Mouse (Mus musculus) adrenal gland, postnatal 36 days (tissue): ENCODE measurements around the gene Prdx1. TPM values are rescaled to one million over a fixed set of nuclear protein-coding genes. Genes with fewer than 3 reads are reported as not detected.
"Not testable (repeated sequence)": the region's sequence is repeated elsewhere in the genome, so short reads cannot be mapped to it uniquely, and the experiment has no call there.

ENCODE experiments used
- DNase-seq, 2 experiments: peaks; one replicate each; pipeline ENCODE4 v3.0.0; 2021; ENCODE audit warnings: mixed read lengths in 1 of 2
- long read RNA-seq, 2 experiments: library from polyadenylated mRNA; stranded (forward); transcript quantifications; one replicate each; pipeline ENCODE4 v2.0.0; 2021; ENCODE audit warnings: borderline sequencing depth in 2 of 2
- total RNA-seq, 2 experiments: library from RNA; stranded (reverse); gene quantifications; 2 replicates each; pipeline ENCODE4 v1.2.3; 2021

The Prdx1 gene
- total RNA-seq: 100 to 1,000 TPM; 682 to 824 TPM
- long read RNA-seq, experiment 1, transcript Prdx1-204 (6 exons, 2,294 nt): major isoform, 1,801 of 1,904 reads
- long read RNA-seq, experiment 1, transcript Prdx1-201 (5 exons, 636 nt): minor isoform, 12 of 1,904 reads
- long read RNA-seq, experiment 1, transcript Prdx1-206 (2 exons, 553 nt): minor isoform, 13 of 1,904 reads
- long read RNA-seq, experiment 1, partial matches to known transcripts: 20 of 1,904 reads
- long read RNA-seq, experiment 1, other reads (novel, unspliced or antisense): 58 of 1,904 reads
- long read RNA-seq, experiment 2, transcript Prdx1-204 (6 exons, 2,294 nt): major isoform, 527 of 549 reads
- long read RNA-seq, experiment 2, partial matches to known transcripts: 3 of 549 reads
- long read RNA-seq, experiment 2, other reads (novel, unspliced or antisense): 14 of 549 reads

DNA sequence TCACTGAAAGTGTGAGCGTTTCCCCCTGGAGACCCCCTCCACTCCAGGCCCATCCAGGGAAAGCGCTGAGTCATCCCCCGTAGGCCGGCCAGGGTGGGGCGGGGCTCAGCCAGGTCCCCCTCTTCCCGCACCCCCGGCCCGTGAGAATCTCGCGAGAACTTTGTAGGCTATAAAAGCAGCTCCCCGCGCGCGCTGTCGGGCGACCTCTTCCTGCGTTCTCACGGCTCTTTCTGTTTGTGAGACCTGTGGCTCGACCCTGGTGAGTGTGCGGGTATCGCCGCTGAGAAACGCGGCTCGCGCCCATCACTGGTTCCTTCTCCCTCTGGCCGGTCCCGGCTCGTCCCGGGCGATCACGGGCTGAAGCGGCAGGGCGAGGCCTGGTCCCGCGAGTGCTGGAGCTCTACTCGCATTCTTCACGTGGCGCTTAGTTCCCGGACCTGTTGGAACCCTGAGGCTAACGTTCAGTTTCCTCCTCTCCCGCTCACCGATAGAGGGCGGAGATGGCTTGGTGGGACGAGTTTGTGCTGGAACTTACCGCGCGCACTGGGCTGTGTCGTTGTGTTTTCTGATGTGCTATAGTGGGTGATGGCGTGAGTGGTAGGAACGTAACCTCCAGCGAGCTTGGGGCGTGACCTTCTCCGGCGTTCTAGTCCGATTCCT is at the start of gene Prdx1:
Gene Prdx1, plus strand, starts transcription at position 143 of the 660 bp plus-strand sequence.
- DNase-seq: peak; percentile 97

GRCm38 (mm10) chr4:116638821-116639220 is 46.5 kb upstream of the Prdx1 start:
- no peak for DNase-seq

DNA sequence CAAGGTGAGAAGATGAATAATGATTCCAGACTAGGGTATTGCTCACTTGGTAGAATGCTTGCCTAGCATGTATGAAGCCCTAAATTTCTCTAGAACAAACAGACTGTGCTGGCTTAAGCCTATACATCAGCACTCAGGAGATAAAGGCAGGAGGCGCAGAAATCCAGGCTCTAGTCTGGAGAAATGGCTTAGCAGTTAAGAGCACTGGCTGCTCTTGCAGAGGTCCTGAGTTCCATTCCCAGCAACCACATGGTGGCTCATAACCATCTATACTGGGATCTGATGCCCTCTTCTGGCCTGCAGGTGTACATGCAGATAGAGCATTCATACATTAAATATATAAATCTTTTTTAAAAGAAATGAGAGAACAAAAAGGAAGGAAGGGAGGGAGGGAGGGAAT is 43.3 kb upstream of the Prdx1 start:
- DNase-seq: no peak

- peak; percentile 33 to 57 for DNase-seq
Measured at GRCm38 (mm10) chr4:116644326-116644725, 41.0 kb upstream of the Prdx1 start.

DNA sequence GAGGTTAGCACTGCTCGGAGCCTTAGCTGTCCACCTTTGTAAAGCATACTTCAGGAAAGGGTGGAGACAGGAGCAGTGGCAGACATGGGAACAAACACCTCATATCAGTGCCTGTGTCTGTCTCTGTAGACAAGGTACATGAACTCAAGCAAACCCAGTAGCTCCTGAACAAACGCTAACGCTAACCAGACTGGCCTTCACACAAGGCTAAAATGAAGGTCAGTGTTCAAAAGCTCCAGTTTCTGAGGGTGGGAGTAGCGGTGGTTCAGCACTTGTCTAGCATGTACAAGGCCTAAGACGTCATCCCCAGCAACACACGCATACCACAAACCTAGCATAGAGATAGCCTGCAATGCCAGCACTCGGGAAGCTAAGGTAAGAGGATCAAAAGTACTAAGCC is 39.7 kb upstream of the Prdx1 start:
- DNase-seq: peak; percentile 41 to 46

GRCm38 (mm10) chr4:116649411-116649810 is 35.9 kb upstream of the Prdx1 start:
- no peak for DNase-seq

DNA sequence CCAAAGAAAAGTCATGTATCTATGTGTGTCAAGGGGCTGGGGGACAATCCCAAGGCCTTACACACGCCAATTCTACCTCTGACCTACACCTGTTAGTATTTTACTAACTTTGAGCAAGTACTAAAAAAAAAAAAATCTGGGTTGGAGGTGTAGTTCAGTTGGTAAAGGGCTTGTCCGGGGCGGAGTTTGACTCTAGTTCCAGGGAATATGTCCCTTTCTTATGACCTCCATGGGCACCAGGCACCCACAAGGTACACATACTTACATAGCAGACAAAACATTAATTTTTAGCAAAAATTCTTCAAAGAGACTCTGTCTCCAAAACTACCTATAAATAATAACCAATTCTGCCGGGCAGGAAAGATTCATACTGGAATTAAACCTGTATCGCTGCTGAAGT is 35.0 kb upstream of the Prdx1 start:
- no peak for DNase-seq

GRCm38 (mm10) chr4:116650924-116651796 is 34.2 kb upstream of the Prdx1 start, which contains the start of gene Akr1a1:
TSS of gene Akr1a1 (minus strand) at chr4:116651680.
- DNase-seq: peak; percentile 95 to 96

DNA sequence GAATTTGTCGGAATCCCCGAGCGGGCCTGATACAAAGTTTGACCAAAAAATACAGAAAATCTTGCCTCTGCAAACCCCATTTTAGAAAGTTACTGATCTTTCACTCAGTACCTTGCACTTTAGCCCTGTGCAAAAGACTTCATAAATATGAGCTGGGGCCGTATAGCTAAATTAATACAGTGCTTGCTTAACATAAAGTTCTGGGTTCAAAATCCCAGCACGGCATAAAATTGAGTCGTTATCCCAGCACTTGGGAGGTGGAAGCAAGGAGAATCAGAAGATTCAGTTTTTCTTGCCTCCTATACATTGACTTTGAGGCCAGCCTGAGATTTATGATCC is 33.6 kb upstream of the Prdx1 start:
- no peak for DNase-seq

DNA sequence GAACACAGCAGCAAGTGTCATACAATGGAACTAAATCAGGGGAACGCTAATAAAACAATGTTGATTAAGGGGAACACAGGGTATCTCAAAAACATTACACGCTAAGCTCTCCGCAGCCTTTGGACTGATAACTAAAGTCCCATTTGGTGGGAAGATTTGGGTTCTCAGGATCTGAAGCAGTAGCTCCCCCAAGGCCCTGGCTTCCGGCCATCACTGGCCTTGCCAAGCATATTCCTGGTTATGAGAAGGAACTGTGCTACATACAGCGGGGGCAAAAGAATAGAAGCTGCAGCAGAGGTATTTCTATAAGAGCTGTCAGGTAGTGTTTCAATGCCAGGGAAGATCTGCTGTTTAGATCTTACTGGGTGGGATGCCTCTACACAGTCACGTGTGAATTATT is 32.1 kb upstream of the Prdx1 start:
- DNase-seq: peak; percentile 86 to 88

DNA sequence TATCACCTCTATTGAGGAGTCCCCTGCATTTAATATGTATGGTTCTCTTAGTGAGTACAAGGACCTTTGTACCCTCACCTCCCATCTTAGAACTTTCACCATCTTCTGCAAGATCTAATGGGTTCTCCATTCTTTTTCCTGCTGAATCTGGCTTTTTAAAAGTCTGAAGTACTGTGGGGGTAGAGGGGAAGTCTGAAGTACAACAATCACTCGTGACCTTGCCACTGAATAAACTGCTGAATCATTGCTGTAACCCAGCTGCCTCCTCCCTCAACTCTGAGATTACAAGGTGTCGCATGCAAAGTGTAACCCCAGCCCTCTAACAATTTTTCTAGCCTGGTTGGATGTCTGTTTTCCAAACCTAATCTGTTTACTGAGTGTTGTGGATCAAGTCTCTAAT is 30.2 kb upstream of the Prdx1 start:
- DNase-seq: peak in 1 of 2 experiments; percentile 43

- no peak for DNase-seq
Measured at GRCm38 (mm10) chr4:116655658-116656057, 29.7 kb upstream of the Prdx1 start.

DNA sequence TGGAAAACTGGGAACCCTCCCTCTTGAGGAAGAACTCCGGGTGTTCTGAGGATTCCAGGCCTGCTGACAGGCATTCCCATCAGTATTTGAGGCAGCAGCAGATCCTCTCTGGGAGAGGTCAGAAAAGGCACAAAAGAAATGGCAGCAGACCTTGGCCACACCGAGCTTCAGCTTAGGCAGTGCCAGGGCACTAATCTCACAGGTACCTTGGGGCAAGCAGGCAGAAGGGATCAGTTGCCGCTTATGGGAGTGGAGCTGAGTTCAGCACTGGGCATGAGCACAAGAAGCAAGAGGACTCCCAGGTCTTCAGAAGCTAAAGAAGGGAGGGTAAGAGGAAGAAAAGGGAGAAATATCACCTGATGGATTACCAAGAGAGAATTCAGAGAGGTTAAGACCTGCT is 27.4 kb upstream of the Prdx1 start:
- no peak for DNase-seq

DNA sequence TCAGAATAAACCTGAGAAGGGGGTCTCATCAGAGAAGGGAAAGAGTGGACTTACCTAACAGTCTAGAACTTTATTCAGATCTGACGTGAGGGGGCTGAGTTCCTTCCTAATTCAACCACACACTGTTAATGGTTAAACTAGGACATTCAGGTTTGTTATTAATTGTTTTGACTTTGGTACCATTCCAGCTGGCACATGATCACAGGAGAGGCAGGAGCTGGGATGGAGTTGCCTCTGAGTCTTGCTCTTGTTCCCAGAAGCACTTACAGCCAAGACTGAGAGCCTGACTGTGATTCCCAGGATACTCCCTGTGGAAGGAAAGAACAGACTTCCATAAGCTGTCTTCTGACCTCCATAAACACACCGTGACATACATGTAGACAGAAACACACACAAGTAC is 25.9 kb upstream of the Prdx1 start:
- peak; percentile 53 to 69 for DNase-seq

DNA sequence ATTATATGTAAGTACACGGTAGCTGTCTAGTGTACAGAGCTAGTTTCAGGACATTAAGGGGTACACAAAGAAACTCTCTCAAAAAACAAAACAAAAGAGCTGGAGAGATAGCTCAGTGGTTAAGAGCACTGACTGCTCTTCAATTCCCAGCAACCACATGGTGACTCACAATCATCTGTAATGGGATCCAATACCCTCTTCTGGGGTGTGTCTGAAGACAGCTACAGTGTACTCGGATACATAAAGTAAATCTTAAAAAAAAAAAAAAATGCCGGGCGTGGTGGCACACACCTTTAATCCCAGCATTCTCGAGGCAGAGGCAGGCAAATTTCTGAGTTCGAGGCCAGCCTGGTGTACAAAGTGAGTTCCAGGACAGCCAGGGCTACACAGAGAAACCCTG is 25.4 kb upstream of the Prdx1 start:
- not testable (repeated sequence) for DNase-seq

DNA sequence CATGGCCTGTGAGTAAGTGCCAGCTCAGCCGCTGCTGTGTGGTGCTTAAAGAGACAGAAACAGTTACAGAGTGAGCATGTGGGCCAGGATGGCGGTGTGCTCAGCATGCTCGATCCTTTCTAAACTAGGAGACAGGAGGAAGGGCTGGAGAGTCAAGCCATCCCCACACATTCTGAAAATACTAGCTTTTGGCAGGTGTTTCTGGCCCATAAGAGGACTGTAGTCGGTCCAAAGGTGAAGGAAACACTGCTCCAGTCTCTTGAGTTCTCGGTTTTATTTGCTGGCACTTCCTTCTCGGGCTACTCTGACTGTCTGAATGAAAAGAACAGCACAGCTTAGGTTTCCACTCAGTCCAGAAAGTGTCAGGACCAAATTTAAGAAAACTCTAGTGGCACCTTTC is 24.5 kb upstream of the Prdx1 start:
- DNase-seq: no peak

DNA sequence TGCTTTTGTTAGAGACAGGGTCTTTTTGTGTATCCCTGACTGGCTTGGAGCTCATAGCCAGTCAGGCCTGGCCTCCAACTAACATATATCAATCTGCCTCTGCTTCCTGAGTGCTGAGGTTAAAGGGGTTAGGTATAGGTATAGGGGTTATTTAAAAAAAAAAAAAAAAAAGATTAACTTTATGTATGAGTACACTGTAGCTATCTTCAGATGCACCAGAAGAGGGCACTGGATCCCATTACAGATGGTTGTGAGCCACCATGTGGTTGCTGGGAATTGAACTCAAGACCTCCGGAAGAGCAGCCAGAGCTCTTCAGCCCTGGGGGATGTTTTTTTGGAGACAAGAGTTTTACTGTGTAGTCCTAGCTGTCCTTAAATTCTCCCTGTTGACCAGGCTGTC is 23.3 kb upstream of the Prdx1 start:
- DNase-seq: no peak

- no peak for DNase-seq
Measured at GRCm38 (mm10) chr4:116666625-116667024, 18.7 kb upstream of the Prdx1 start.

- DNase-seq: no peak
Measured at GRCm38 (mm10) chr4:116668145-116668544, 17.2 kb upstream of the Prdx1 start.

GRCm38 (mm10) chr4:116669291-116669690 is 16.1 kb upstream of the Prdx1 start:
- DNase-seq: peak in 1 of 2 experiments; percentile 38

- peak; percentile 85 to 88 for DNase-seq
Measured at GRCm38 (mm10) chr4:116672785-116673184, 12.6 kb upstream of the Prdx1 start.

DNA sequence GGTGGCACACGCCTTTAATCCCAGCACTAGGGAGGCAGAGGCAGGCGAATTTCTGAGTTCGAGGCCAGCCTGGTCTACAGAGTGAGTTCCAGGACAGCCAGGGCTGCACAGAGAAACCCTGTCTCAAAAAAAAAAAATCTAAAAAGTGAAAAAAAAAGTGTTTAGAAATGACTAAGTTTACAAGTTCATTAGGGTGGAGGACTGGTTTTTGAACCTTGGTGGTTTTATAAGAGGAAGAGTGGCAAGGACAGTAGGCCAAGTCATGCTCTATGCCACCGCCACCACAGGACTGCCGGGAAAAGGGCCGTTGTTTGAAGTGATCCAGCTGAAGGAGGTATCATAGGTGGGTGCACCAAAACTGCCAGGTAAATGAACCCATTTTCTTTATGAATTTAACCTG is 10.6 kb upstream of the Prdx1 start:
- DNase-seq: not testable (repeated sequence)

GRCm38 (mm10) chr4:116676027-116676426 is 9.3 kb upstream of the Prdx1 start:
- no peak for DNase-seq
